Mouse (Mus musculus) lung, embryonic 14.5 days (tissue): ENCODE measurements at regions not wholly inside any gene's neighbourhood (a gene's known extent, or its start where the extent isn't known, plus 50 kb on each side); places are given as distances from the start of the nearest gene placed in this dataset.

Experiments
- ATAC-seq: fragments of 200-750 bp; cut with Nextera tagmentation; 2 replicates; pipeline ENCODE4 v1.8.0; 2017; ENCODE audit warnings: mild to moderate bottlenecking, moderate TSS enrichment, moderate library complexity; ENCODE audit not compliant: insufficient read depth
- DNase-seq: peaks from one replicate; pipeline ENCODE4 v3.0.0-alpha.2; 2015
- H3K27ac ChIP-seq: fragments of 300-500 bp; sonication (generic); 2 replicates; pipeline ENCODE4 v1.5.1; 2014; ENCODE audit warnings: low read depth, mild to moderate bottlenecking, moderate library complexity
- H3K27me3 ChIP-seq: fragments of 300-500 bp; sonication (generic); 2 replicates; pipeline ENCODE4 v1.6.1; 2014; ENCODE audit warnings: low read length, control low read depth; ENCODE audit not compliant: insufficient read depth
- H3K36me3 ChIP-seq: fragments of 300-500 bp; sonication (generic); 2 replicates; pipeline ENCODE4 v1.6.1; 2014; ENCODE audit warnings: control low read depth; ENCODE audit not compliant: insufficient read depth
- H3K4me1 ChIP-seq: fragments of 300-500 bp; sonication (generic); 2 replicates; pipeline ENCODE4 v1.6.1; 2014; ENCODE audit warnings: antibody characterized with exemption, control low read depth; ENCODE audit not compliant: insufficient read depth
- H3K4me2 ChIP-seq: fragments of 300-500 bp; sonication (generic); 2 replicates; pipeline ENCODE4 v1.6.1; 2014; ENCODE audit warnings: mild to moderate bottlenecking
- H3K4me3 ChIP-seq: fragments of 300-500 bp; sonication (generic); 2 replicates; pipeline ENCODE4 v1.5.1; 2014; ENCODE audit warnings: low read depth, low read length
- H3K9ac ChIP-seq: fragments of 300-500 bp; sonication (generic); 2 replicates; pipeline ENCODE4 v1.6.1; 2014
- H3K9me3 ChIP-seq: fragments of 300-500 bp; sonication (generic); 2 replicates; pipeline ENCODE4 v1.6.1; 2016; ENCODE audit warnings: low read depth, low read length, control low read depth
- CTCF ChIP-seq: IDR thresholded peaks from 2 replicates; pipeline ENCODE4 v1.5.1; 2016; ENCODE audit warnings: antibody characterized with exemption, low read depth
- WGBS: fragments of 180-500 bp; shearing (Covaris S2); extraction: QIAGEN DNeasy Blood & Tissue Kit; methylation state at CpG from one replicate; pipeline ENCODE4 v1.1.7; 2014; 5-methylcytosine and 5-hydroxymethylcytosine counted together

DNA sequence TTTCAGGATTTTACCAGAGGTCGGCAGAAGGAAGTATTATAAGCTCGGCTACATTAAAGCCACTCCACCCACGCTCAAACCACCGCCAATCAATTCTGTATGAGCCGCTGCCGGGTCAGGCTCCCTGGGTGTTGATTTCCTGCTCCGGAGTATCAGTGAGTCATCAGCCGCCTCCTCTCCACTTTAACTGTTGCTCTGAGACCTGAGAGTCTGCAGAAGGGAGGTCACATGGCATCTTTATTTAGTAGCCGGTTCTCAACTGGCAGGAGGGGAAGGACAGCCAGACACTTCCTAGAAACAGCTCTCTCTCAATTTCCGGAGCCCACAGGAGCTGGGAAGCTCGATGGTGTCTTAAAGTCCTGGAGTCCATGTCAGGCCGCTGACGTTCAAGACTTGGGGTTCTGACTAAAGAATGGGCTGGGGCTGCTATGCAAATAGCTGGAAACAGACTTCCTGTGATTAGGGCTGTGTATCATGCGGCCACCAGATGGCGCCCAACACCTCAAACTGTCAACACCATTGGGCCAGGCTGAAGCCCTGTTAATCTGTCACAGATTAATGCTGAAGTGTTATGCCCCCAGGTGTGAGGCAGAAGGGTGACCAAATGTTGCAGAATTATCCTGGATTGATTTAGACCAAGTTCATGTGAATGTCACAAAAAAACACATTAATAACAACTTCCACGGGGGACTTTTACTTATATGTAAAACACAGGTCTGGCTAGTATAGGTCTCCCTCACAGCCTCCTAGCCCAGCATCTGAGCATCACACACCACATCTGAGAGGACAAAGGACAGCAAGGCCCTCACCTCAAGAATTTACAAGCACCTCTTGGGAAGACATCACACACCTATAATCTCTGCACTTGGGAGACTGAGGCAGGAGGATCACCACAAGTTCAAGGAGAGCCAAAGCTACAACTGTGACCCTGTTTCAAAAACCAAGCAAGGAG is 84.8 kb downstream of the Kcnh2 start:
- ATAC-seq (peak; percentile 81), DNase-seq (peak; percentile 93)
- H3K36me3 ChIP-seq, result no peaks in the 10 kb centered on the region
- H3K4me3 ChIP-seq, result peak overlapping the region; percentile 1; the same call in 1 of the 2 replicates
- peak overlapping the region; percentile 47 for H3K4me2 ChIP-seq
- no peaks in the 10 kb centered on the region for H3K9me3 ChIP-seq
- no peaks in the 10 kb centered on the region for H3K4me1 ChIP-seq
- WGBS, result 6% methylated on average over 16 of the region's 16 CpGs
- peak; percentile 94 for TF ChIP-seq CTCF
- 0 out of 2 replicates have a peak overlapping the region, but pooled peaks have one; percentile 1 for H3K27ac ChIP-seq
- no peak overlapping the region for H3K9ac ChIP-seq
- no peaks in the 10 kb centered on the region for H3K27me3 ChIP-seq
